Mouse (Mus musculus) testis, postnatal 14 days (tissue): ENCODE measurements around the gene Fbxw13.
"Not testable (repeated sequence)": the region's sequence is repeated elsewhere in the genome, so short reads cannot be mapped to it uniquely, and the experiment has no call there.

Experiments
- DNase-seq: peaks from one replicate; pipeline ENCODE4 v3.0.0; 2021; ENCODE audit warnings: low spot score

Gene Fbxw13

DNA sequence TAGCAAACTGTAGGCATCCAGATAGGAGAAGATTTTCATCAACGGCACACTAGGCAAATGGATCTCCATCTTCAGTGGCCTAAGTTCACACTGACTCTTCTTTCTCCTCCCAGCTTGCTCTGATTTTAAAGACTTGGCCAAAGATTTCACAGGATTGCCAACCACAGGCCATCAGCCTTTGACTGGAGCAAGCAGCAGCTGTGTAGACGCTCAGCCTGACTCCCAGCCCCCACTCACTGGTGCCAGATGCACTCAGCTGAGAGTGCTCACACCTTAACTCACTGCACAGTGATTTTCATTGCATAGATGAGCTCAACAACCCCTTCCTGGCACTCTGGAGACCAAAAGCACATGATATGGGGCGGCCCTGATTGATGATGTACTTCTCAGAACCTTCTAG lies at the start of gene Fbxw13:
TSS of gene Fbxw13 (minus strand) at position 101 of the 400 bp plus-strand sequence.
- not testable (repeated sequence) for DNase-seq

DNA sequence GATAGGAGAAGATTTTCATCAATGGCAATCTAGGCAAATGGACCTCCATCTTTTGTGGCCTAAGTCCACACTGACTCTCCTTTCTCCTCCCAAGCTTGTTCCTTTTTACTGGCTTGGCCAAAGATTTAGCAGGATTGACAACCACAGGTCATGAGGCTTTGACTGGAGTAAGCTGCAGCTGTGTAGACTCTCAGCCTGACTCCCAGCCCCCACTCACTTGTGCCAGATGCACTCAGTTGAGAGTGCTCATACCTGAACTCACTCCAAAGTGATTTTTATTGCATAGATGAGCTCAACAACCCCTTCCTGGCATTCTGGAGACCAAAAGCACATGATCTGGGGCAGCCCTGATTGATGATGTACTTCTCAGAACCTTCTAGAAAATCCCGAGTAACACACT lies 38.9 kb upstream of the Fbxw13 start, which contains the start of gene Fbxw20:
TSS of gene Fbxw20 (minus strand) at position 101 of the 400 bp plus-strand sequence.
- DNase-seq, result no peak

DNA sequence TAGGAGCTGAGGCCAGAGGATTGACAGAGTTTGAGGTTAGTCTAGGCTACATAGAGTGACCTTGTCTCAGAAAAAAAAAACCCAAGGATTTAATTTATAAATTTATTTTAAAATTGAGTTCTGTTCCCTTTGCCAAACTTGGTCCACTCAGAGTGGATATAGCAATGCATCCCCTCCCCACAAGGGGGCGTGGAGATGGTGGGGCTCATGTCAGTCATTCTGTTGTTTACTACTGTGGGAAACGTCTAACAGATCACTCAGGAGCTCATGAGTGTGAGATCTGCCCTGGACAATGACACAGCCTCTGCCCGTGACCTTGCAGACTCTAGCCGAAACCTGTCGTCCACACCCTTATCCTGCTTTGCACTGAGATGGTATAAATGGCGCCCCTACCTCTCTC lies 22.7 kb upstream of the Fbxw13 start:
- no peak for DNase-seq

- DNase-seq, result not testable (repeated sequence)
These were observed 5.6 kb upstream of the Fbxw13 start for GRCm38 (mm10) chr9:109201347-109201746.

DNA sequence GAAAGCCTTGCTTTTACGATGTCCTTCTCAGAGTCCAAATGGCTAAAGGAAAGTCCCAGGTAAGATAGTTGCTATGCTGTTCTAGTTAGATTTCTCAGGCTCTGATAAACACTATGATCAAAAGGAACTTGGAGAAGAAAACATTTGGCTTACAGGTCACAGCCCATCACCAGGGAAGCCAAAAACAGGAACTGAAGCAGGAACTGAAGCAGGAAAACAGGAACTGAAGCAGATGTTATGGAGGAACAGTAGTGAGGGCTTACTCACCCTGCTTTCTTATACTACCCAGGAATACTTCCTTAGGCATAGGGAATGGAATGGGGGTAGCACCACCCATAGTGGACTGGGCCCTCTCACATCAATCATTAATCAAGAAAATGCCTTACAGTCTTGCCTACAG lies 4.6 kb upstream of the Fbxw13 start:
- DNase-seq, result no peak

DNA sequence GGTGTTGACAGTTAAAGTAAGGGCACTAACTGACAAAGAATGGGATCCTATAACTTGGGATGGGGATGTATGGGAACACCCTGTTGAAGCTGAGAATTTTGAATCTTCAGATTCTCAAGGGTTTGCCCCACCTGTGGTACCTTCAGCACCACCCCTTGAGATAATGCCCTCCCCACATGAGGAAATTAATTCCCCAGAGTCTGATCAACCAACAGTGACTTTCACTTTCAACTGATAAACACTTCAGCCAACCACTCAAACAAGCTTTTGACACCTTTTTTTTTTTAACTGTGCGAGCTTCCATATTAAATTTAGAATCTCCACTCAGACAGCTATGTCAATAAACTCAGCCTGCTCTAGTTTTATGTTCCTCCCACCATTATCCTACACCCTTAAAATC lies 3.6 kb upstream of the Fbxw13 start:
- DNase-seq, result no peak

DNA sequence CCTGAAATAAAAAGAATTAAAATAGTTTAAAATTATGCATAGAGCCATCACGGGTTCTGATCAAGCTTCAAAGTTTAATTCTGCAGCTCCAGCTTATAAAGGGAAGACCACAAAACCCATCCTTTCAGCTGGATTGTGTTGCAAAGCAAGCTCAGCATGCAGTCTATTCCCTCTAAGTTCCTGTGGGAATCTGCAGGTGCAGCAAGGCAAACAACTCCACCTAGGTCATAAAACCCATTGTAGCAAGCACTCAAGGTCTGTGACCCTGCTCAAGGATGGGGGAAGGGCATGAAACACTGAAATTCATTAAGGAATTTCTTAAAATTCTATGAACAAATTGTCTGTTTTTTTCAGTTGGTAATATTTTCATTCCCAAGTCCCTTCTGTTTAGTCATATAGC lies 18.6 kb downstream of the Fbxw13 start:
- no peak for DNase-seq

DNA sequence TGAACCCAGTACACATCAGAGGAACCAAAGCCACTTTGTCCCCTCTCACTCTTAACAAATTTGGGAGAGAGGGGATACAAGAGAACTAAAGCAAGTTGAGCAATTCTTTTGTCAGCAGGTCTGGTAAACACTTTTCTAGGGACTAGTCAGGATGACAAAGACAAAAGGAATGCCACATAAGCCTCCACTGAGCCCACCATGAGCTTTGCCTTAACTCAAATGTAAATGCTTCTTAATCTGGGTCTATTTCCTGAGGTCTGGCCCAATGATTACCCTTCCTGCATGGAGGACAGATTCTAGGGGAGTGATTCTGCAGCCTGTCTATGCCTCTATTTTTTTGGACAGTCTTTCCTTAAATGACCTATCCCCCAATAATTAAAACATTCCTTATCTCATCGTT lies 19.5 kb downstream of the Fbxw13 start:
- no peak for DNase-seq

- peak; percentile 23 for DNase-seq
These were observed 28.5 kb downstream of the Fbxw13 start for GRCm38 (mm10) chr9:109167316-109167715.

GRCm38 (mm10) chr9:109161941-109162340 lies 33.8 kb downstream of the Fbxw13 start, which contains the start of gene Fbxw21:
Gene Fbxw21, minus strand, starts transcription at chr9:109162041.
- DNase-seq, result no peak

DNA sequence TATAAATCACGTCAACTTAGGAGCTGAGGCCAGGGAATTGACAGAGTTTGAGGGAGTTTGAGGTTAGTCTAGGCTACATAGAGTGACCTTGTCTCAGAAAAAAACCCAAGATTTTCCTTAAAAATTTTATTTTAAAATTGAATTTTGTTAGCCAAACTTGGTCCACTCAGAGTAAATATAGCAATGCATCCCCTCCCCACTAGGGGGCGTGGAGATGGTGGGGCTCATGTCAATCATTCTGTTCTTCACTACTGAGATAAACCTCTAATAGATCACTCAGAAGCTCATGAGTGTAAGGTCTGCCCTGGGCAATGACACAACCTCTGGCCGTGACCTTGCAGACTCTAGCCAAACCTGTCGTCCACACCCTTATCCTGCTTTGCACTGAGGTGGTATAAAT lies 55.4 kb downstream of the Fbxw13 start:
- DNase-seq, result not testable (repeated sequence)

DNA sequence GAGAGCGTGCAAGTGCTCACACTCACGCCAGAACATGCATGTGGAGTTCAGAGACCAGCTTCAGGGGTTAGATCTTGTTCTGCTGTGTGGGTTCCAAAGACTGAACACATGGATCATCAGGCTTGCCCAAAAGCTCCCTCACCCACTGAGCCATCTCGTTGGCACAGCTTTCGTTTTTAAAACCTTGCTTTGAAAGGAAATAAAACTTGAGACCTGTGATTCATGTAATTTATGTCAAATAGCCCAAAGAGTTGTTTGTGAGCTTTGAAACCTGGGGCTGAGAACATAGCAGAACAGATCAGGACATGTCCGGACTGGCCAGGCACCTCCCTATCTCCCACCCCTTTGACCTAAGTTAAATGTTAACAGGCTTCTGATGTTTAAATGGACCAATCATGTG lies 65.7 kb downstream of the Fbxw13 start:
- no peak for DNase-seq
